Mouse (Mus musculus): ENCODE results near the gene Pgam1.
"Not testable (repeated sequence)": the region's sequence is repeated elsewhere in the genome, so short reads cannot be mapped to it uniquely, and the experiment has no call there.

Gene Pgam1

DNA sequence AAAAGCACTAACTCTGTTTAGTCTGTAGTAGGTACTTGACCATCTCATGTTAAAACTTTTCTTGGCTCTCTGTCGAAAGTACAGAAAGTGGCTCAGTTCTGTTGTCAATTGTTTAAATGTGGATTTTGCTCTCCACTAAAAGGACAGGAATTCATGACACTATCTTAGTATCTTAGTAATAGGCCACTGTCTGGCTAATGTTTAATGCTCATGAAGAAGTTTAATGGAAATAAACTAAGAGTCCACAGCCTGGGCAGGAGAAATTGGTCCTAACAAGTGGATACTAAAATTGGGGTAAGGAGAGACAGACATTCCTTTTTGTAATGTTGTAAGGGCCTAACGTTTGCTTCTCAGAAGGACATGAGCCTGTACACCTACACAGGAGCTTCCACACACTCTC, 1.3 kb upstream of the Pgam1 start:
- no peak for DNase-seq (ENCODE audit: low read depth, low spot score)

DNA sequence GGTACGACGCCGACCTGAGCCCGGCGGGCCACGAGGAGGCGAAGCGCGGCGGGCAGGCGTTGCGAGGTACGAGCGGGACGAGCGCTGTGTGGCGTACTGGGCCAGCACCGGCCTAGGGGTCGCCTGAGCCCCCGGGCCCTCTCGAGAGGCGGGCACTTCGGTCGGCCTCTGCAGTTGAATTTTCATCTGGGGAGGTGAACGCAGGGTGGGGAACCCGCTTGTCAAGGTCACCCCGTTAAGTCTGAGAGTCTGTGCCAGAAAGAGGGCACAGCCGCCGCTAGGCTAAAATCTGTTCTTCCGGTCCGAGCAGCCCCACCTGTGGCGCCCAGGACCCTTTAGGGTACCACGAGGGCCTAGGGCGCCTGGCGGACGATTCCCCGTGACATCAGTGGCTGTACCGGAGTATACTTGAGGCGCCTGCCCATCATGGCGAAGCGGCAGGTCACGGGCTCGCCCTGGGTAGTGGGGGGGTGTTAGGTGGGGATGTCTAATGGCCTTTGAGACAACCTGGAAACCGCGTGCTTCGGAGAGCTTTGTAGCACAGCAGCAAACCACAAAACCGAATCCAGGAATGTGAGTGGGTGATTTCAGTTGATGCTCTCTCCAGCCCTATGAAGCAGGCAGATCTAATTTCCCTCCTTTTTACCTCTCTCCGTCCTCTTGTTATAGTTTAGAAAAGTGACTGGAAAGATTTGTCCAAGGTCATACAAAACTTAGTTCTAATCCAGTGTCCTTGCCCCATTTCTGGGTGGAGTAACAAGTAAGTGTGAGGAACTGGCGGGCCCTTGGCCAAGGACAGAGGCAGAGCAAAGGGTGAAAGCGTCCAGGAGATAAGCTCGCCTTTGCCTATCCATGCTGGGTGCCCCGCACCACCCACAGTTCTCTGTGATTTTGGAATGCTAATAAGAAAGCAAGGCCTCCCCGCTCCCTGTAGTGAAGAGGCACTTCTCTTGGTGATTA, 678 bp downstream of the Pgam1 start:
- DNase-seq (ENCODE audit: low read depth, low spot score): peak; percentile 22

DNA sequence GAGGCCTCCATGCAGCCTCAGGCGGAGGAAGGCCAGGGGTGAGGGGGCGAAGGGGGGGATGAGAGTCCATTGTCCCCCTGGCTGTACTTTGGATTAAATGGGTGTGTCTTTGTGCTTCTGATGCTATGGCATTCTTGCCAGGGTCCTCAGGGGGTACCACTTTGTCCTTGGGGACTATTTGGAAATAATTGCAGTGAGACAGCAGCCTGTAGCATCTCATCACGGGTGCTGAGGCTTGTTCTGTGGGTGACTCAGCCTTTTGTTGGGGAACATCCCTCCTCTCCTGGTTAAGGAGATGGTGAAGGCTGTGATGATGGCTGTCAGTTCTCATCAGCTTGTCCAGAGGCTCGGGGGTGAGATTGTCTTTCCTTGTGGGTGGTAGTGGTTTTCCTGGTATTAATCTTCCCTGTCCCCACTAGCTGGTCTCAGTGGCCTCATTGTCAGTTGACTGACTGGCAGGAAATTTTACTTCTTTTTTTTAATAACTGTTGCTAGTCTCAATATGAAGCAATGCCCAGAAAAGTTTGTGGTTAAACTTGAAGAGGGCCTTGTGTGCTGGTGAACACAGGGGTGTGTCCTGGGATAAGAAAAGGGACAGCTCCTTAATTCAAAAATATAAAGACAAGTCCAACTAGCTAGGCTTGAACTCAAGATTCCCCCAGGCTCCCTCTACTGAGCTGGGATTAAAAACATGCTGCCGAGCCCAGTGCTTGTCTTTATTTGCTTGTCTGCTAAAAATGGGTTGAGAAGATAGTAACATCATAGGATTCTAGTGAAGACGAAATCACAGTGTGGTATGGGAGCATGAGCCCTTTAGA, 2.3 kb downstream of the Pgam1 start:
- DNase-seq (ENCODE audit: low read depth, low spot score): no peak

DNA sequence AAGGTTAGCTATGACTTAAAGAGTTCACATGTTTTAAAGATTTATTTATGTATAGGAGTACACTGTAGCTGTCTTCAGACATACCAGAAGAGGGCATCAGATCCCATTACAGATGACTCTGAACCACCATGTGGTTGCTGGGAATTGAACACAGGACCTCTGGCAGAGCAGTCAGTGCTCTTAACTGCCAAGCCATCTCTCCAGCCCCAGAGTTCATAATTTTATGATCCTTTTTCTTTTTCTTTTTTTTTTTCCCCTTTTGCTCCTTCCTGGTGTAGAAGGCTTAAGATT, 2.8 kb downstream of the Pgam1 start:
- DNase-seq (ENCODE audit: low read depth, low spot score): not testable (repeated sequence)

DNA sequence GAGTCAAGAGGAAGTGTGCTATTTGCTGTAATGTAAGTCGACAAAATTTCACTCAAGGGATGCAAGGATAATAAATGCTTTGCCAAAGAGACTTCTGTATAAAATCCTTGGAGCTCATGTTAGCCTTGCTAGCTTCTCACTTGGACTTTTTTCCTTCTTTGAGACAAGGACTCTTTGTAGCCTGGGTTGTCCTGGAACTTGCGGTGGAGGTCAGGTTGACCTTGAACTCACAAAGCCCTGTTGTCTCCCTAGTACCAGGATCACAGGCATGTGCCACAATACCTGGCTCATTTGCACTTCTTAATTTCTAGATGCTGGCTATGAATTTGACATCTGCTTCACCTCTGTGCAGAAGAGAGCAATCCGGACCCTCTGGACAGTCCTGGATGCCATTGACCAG, 3.6 kb downstream of the Pgam1 start:
- no peak for DNase-seq (ENCODE audit: low read depth, low spot score)

DNA sequence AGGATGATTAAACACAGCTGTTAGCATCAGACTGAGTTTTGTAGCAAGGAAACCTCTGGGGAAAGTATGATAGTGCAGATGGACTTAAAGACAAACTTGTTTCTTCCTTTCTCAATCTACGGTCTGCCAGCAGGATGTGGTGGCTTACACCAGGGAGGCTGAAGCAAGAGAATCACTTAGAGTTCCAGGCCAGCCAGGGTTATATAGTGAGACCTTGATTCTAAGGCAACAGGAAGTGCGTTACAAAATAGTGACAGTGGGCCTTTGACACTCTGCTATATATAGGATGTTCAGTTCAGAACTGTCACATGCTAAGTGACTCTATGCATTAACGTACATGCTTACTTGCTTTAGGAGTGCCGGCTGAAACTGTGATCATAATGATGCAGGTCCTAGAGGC, 5.1 kb downstream of the Pgam1 start:
- no peak for DNase-seq (ENCODE audit: low read depth, low spot score)

DNA sequence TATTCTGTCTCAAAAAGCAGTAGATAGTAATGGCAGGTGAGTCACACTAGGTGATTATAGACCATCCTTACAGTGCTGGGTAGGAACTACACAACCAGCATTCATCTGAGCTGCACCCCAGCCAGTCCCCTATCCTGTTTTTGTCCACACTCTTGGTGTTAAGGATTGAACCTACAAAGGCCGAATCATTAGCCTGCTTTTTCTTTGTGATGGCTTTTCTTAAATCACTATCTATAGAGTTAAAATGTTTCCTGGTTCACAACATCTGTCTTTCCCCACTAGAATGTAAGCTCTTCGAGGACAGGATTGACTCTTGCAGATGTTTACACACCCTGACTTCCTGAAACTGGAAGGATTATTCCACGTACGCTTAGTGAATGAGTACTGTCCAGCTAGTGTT, 7.7 kb downstream of the Pgam1 start:
- DNase-seq (ENCODE audit: low read depth, low spot score): no peak

DNA sequence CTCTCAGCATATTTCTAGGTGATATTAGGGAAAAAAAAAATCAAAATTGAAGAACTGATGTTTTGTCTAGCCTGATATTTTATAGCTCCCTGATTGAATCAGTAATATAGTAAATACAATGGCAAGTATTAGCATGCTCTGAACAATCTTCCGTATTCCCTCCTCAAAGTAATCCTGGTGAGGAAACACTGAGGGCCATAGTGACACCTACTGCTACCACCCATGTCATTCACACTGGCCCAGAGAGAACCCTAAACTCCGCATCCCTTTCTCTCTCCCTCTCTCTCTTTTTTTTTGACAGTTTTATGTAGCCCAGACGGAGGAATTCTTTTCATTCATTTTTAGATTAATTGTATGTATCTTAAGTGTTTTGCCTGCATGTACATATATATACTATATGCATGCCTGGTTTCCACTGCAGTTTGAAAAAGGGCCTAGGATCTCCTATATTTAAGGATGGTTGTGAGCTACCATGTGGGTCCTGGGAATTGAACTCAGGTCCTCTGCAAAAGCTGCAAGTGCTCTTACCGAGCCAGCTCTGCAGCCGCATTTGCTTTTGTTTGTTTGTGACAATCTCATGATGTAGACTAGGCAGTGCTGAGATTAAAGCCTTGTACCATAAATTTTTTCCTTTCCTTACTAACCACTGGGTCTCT, 8.8 kb downstream of the Pgam1 start:
- DNase-seq (ENCODE audit: low read depth, low spot score): no peak

DNA sequence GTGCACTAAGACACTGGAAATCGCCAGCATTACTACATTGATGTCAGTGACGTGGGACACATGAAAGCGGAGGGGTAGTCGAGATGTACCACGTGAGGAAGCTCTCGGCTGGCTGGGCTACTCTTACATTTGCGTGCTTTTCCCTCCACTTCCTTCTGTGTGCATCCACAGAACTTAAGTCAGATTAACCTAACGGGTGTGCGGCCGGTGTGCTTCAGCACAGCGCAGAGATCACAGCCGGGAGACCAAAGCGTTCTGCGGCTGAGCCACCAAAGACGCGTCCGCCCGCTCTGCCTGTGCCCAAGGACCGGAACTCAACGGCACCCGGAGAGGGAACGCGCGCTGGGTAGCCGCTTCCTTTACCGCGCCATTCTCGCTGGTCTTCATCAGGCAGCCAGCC, 21.0 kb downstream of the Pgam1 start:
- DNase-seq (ENCODE audit: low read depth, low spot score): no peak

DNA sequence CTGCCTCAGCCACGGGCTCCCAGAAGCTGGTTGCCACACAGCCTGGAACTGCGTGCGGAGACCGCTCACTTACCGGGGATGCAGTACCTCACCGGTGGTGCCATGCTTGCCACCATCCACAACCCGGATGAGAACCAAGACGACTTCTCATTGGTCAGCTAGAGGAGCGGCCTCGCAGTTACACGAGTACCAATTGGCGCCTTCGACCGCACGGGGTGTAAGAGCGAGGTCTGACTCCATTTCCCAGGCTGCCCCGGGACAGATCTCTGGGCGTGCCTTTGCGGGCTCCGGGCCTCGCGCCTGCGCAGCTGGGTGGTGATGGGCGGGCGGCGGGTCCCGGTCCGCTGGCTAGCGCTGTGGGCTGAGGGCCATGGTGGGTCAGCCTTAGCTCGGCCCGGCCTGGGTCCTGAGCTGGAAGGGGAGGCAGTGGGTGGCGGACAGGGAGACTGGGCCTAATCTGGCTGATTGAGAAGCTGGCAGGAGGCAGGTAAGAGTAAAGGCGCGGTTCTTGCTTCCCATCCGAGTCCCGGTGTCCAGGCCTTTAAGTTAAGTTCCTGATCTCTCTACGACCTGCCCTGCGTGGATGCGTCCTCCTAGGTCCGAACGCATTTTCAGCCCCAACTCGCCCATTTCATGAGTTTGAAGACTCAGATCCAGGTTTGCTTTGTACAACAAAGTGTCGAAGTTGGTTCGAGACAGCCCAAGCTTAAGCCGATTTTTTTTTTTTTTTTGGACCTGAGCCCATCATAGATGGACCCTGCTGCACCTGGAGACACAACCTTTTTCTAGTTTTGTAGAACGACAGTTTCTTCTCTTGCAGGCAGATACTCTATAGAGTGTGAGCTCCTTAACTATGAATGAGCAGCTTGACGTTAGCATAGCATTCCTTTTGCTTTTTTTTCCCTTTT, 21.7 kb downstream of the Pgam1 start, which contains the start of the genes Exosc1 and Zdhhc16:
Gene Exosc1, minus strand, starts transcription at position 245 of the 908 bp plus-strand sequence.
Gene Zdhhc16, plus strand, starts transcription at position 302 of the 908 bp plus-strand sequence.
- DNase-seq (ENCODE audit: low read depth, low spot score): peak; percentile 98

DNA sequence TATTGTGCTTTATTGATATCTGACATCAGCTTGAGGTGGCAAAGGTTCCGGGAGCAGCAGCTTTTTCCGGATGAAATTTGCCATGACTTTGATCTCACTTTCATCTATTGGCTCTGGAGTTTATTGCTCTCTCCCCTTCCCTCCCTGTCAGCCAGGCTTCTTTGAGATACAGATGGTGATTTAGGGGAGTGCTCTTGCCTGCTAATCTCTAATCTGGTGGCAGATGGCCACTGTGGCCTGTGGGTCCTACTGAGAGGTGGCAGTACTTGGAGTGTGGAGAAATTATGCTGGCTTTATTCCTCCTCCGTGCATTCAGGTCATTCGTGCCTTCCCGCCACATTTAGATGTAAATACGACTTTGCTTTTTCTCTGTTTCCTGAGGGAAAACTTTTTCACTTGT, 22.4 kb downstream of the Pgam1 start:
- peak; percentile 19 for DNase-seq (ENCODE audit: low read depth, low spot score)

DNA sequence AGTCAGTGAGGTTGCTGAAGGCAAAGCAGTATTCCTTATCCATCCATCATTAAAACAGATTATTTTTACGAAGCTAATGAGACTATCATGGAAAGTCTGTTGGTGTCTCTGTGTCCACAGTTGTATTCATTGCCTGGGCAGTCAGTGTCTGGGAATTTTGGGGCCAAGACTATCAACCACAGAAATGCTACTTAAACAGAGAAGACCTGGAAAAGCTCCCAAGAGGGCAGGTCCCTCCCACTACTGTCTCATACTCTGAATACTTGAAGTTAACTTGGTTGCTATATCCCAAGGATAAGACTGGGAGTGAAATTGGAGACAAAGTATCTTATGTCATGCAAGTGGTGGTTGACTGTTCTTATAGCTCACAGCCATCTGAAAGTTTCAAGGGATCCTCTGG, 24.2 kb downstream of the Pgam1 start:
- DNase-seq (ENCODE audit: low read depth, low spot score): no peak

DNA sequence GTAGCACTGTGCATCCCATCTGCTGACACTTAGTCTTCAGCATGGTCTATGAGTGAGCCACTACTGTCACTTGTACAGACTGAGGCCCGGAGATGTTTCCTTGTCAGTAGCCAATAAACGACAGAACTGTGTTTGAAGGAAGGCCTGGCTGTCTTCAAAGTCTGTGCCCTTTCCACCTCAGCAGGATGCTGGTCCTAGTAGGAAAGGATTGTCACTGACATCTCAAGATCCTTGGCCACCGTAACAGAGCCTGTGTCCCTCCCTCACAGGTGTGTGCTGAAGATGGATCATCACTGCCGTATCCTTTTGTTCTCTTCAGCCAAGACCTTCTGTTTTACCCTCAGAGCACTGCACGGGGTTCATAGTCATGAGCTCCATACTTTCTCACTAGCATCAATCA, 26.8 kb downstream of the Pgam1 start:
- DNase-seq (ENCODE audit: low read depth, low spot score): no peak

DNA sequence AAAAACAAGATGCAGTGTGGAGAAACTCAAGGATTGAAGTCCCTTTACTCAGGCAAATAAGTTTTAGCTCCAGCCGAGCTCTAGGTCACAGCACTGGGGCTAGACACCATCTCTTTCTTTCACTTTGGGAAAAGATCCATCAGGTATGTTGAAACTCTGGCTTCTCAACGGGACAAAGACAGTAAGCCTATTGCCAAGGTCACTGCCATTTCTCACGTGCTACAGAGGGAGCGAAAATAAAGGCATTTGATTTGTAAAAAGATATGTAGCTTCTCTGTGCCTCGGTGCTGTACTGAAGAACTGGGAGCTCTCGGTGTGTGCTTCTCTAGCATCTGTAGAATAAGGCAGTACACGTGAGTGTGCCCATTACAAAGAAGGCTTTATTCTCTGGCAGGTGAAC, 32.1 kb downstream of the Pgam1 start:
- no peak for DNase-seq (ENCODE audit: low read depth, low spot score)

DNA sequence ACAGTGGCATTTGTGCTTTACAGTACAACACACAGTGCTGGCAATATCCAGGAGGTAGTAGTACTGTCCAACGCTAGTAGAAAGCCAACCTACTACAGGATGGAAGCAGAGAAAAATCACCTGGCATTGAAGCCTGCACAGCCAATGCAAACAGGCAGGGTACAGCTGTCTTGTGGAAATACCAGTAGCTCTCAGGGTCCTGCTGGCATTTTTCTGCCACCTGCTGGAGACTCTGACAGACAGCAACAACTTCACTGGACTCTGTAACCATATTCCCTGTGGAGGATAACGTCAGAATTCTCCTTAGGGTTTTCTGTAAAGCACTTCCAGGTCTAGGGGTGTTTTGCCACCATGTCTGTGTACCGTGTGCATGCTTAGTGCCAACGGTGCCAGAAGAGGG, 40.6 kb downstream of the Pgam1 start:
- peak; percentile 26 for DNase-seq (ENCODE audit: low read depth, low spot score)

DNA sequence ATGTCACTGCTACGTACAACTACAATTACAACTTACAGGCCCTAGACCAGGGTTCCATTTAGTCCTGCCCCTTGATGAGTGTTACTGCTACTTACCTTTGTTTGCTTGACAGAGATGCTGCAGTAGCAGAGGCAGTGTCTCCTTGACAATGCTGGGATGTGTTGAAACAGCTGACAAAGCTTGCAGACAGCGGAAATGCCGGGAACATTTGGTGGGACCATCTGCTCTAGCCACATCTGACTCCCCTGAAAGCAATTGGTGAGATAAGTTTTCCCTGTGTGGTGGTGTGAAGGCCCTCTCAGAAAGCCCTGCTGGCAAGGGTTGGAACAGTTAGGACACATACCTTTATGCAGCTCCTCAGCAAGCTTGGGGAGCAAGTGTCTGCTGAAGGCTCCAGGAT, 41.9 kb downstream of the Pgam1 start:
- no peak for DNase-seq (ENCODE audit: low read depth, low spot score)

Data from mesoderm, embryonic 11.5 days (tissue).